Mouse (Mus musculus): ENCODE results near the gene Mapkapk3. TPM values are rescaled to one million over a fixed set of nuclear protein-coding genes. Genes with fewer than 3 reads are reported as not detected.

Mapkapk3 gene
- total and polyA plus RNA-seq, 3 experiments: 29.9 to 39.8 (median 30.1) TPM

DNA sequence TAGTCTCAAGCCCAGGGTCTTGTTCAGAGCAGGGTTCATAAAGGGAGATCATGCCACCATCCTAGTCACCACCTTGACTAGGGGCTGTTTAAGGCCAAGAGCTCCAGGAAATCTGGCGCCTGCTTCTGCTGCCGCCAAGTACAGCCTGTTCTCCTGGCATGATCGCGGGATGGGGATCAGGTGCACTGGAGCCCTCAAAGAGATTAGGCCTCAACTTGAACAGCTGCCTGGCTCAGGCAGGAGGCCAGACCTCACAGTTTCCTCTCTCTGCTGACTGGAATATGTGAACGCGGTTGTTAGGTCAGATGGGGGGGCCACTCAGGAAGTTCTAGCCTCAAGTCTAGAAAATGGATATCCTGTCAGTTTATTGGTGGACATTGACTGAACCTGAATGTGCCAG lies 33.9 kb upstream of the Mapkapk3 start:
- DNase-seq (ENCODE audit: extremely low read depth): no peak
- no peaks in the 10 kb centered on the region for H3K9me3 ChIP-seq (replicated peaks; ENCODE audit: low read length)
- in situ Hi-C loops (cut with MboI; ENCODE audit: low pct_ligation_motif_present, low pct_unique_long_range_greater_than_20kb, low sequenced_read_pairs): no loop called here
- H3K27me3 ChIP-seq (replicated peaks): no peaks in the 10 kb centered on the region
- no peak overlapping the region for H3K4me2 ChIP-seq (ENCODE audit: insufficient read depth, low read depth, poor library complexity, severe bottlenecking)
- no peak overlapping the region for H3K27ac ChIP-seq (ENCODE audit: insufficient read depth, low read depth)
- TF ChIP-seq MAZ (IDR thresholded peaks at IDR 0.05; ENCODE audit: low read depth, low read length): no peak
- no peak for TF ChIP-seq BHLHE40 (IDR thresholded peaks at IDR 0.05; ENCODE audit: low read depth, low read length)
- TF ChIP-seq ZKSCAN1 (IDR thresholded peaks at IDR 0.05; ENCODE audit: borderline replicate concordance, low read depth, low read length): no peak
- TF ChIP-seq ZC3H11A (IDR thresholded peaks at IDR 0.05; ENCODE audit: low read depth, low read length): no peak
- TF ChIP-seq GABPA (IDR thresholded peaks at IDR 0.05; ENCODE audit: insufficient replicate concordance, low read depth, low read length): no peak
- TF ChIP-seq HCFC1 (IDR thresholded peaks at IDR 0.05; ENCODE audit: low read depth, low read length): no peak
- TF ChIP-seq ELF1 (IDR thresholded peaks at IDR 0.05; ENCODE audit: low read depth, low read length): no peak
- TF ChIP-seq RAD21 (IDR thresholded peaks at IDR 0.05; ENCODE audit: low read depth, low read length): no peak
- no peak for TF ChIP-seq EP300 (IDR thresholded peaks at IDR 0.05; ENCODE audit: low read length)
- peaks cover 14 to 26% of the 10 kb centered on the region in 2 experiments for H3K36me3 ChIP-seq (replicated peaks in 1 of 2; ENCODE audit: control insufficient read depth in 1 of 2, insufficient read depth in 1 of 2, low read length in 1 of 2)
- no peak overlapping the region for H3K4me3 ChIP-seq (replicated peaks in 1 of 3; ENCODE audit: low read depth in 2 of 3, low read length in 2 of 3, poor library complexity in 1 of 3)
- dilution Hi-C loops (cut with MboI; ENCODE audit: extremely low pct_ligation_motif_present, extremely low pct_unique_long_range_greater_than_20kb, low sequenced_read_pairs): no loop called here
- no peak overlapping the region for H3K9ac ChIP-seq (ENCODE audit: insufficient read depth, low read depth)
- H3K79me2 ChIP-seq (replicated peaks; ENCODE audit: control insufficient read depth, extremely low read depth, insufficient read depth, poor library complexity, severe bottlenecking): no peaks in the 10 kb centered on the region
- peaks cover 0 to 35% of the 10 kb centered on the region in 2 experiments; a peak in 2 of 4 replicates for H3K4me1 ChIP-seq (ENCODE audit: control insufficient read depth in 1 of 2, insufficient read depth in 2 of 2)

GRCm38 (mm10) chr9:107322461-107323050 lies 32.9 kb upstream of the Mapkapk3 start:
- Histone ChIP-seq H3K79me2 (replicated peaks; ENCODE audit: control insufficient read depth, extremely low read depth, insufficient read depth, poor library complexity, severe bottlenecking) (no peaks in the 10 kb centered on the region), H3K4me1 (ENCODE audit: control insufficient read depth in 1 of 2, insufficient read depth in 2 of 2) (peaks cover 4 to 45% of the 10 kb centered on the region in 2 experiments; a peak in 3 of 4 replicates), H3K4me2 (ENCODE audit: insufficient read depth, low read depth, poor library complexity, severe bottlenecking) (no peak overlapping the region), H3K9me3 (replicated peaks; ENCODE audit: low read length) (no peaks in the 10 kb centered on the region), H3K4me3 (replicated peaks in 1 of 3; ENCODE audit: low read depth in 2 of 3, low read length in 2 of 3, poor library complexity in 1 of 3) (no peak overlapping the region), H3K27ac (ENCODE audit: insufficient read depth, low read depth) (no peak overlapping the region), H3K27me3 (replicated peaks) (no peaks in the 10 kb centered on the region), H3K9ac (ENCODE audit: insufficient read depth, low read depth) (no peak overlapping the region), H3K36me3 (replicated peaks in 1 of 2; ENCODE audit: control insufficient read depth in 1 of 2, insufficient read depth in 1 of 2, low read length in 1 of 2) (peaks cover 5 to 15% of the 10 kb centered on the region in 2 experiments)
- no peak for DNase-seq (ENCODE audit: extremely low read depth)
- dilution Hi-C loops (cut with MboI; ENCODE audit: extremely low pct_ligation_motif_present, extremely low pct_unique_long_range_greater_than_20kb, low sequenced_read_pairs): no loop called here
- TF ChIP-seq ZKSCAN1 (IDR thresholded peaks at IDR 0.05; ENCODE audit: borderline replicate concordance, low read depth, low read length) (no peak), NRF1 (IDR thresholded peaks at IDR 0.05; ENCODE audit: low read depth, low read length) (no peak), KAT2A (IDR thresholded peaks at IDR 0.05; ENCODE audit: insufficient replicate concordance, low read length) (no peak), MAZ (IDR thresholded peaks at IDR 0.05; ENCODE audit: low read depth, low read length) (no peak), ZC3H11A (IDR thresholded peaks at IDR 0.05; ENCODE audit: low read depth, low read length) (no peak), UBTF (IDR thresholded peaks at IDR 0.05; ENCODE audit: low read depth, low read length) (no peak), MAFK (IDR thresholded peaks at IDR 0.05; ENCODE audit: insufficient replicate concordance, low read length) (no peak)
- in situ Hi-C loops (cut with MboI; ENCODE audit: low pct_ligation_motif_present, low pct_unique_long_range_greater_than_20kb, low sequenced_read_pairs): no loop called here
